Mouse (Mus musculus) CH12.LX (cell line): ENCODE measurements around the gene Cox4i2.

Source experiments
- CTCF ChIP-seq, 2 experiments: IDR thresholded peaks in 1 of 2; conservative IDR thresholded peaks in 1 of 2; 2 replicates each; pipeline ENCODE4 v1.5.1; 2011 to 2012; ENCODE audit warnings: low read depth in 2 of 2, low read length in 2 of 2, improper control_type of control experiment in 1 of 2, inconsistent platforms in 1 of 2, mild to moderate bottlenecking in 1 of 2, moderate library complexity in 1 of 2
- EP300 ChIP-seq: IDR thresholded peaks from 2 replicates; pipeline ENCODE4 v1.6.1; 2011; ENCODE audit warnings: low read length, improper control_type of control experiment
- MXI1 ChIP-seq: IDR thresholded peaks from 2 replicates; pipeline ENCODE4 v1.6.1; 2011; ENCODE audit warnings: mild to moderate bottlenecking, low read depth, low read length, improper control_type of control experiment

DNA sequence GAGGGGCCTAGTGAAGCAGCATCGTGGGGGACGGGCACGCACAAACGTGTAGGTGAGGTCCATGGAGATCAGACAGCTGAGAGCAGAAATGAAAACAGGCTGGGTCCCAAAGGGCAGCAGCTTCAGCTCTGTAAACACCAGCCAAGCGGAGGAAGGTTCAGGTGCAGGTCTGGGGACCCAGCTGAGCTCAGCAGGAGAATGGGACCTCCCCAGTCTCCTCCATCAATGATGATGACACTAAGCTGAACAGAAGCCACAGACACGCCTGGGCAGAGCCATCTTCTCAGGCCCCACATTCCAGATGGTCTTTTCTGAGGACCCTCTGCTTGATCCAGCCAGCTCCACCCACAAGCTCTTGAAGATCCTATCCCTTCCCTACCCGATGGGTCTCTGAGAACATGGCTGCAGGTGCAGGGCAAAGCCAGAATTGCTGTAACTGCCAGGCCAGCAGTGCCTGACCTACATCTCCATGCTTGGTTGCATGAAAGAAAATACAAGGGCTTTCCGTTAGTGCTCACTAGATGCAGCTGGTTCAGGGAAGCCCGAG lies 40.4 kb downstream of the Cox4i2 start:
- TF ChIP-seq EP300 (peak; percentile 76), MXI1 (peak; percentile 66; the same call in 1 of the 2 replicates), CTCF (conservative IDR thresholded peaks at IDR 0.05 in 1 of 2, IDR thresholded peaks at IDR 0.05 in 1 of 2; ENCODE audit: low read depth in 2 of 2, low read length in 2 of 2) (no peak)
